Mouse (Mus musculus): ENCODE measurements at regions not wholly inside any gene's neighbourhood (a gene's known extent, or its start where the extent isn't known, plus 50 kb on each side); places are given as distances from the start of the nearest gene placed in this dataset.

GRCm38 (mm10) chr12:27283964-27284363, 58.4 kb downstream of the Sox11 start:
- Histone ChIP-seq H3K27ac (ENCODE audit: low read depth, low read length) (no peak overlapping the region), H3K36me3 (ENCODE audit: control insufficient read depth, insufficient read depth) (no peaks in the 10 kb centered on the region), H3K9me3 (ENCODE audit: control insufficient read depth) (no peaks in the 10 kb centered on the region), H3K4me1 (replicated peaks; ENCODE audit: control insufficient read depth, insufficient read depth, low read length) (no peaks in the 10 kb centered on the region), H3K27me3 (replicated peaks; ENCODE audit: control insufficient read depth, insufficient read depth, low read length) (no peaks in the 10 kb centered on the region), H3K4me2 (replicated peaks; ENCODE audit: low read depth) (no peak overlapping the region), H3K4me3 (ENCODE audit: low read depth, low read length) (no peak overlapping the region), H3K9ac (ENCODE audit: low read depth, low read length) (no peak overlapping the region)
- no peak for TF ChIP-seq CTCF (IDR thresholded peaks at IDR 0.05; ENCODE audit: low read depth)
- WGBS: 58% methylated on average over 6 of the region's 6 CpGs
- ATAC-seq: no peak

- Histone ChIP-seq H3K9ac (ENCODE audit: low read depth, low read length) (no peak overlapping the region), H3K4me1 (replicated peaks; ENCODE audit: control insufficient read depth, insufficient read depth, low read length) (no peaks in the 10 kb centered on the region), H3K27ac (ENCODE audit: low read depth, low read length) (no peak overlapping the region), H3K27me3 (replicated peaks; ENCODE audit: control insufficient read depth, insufficient read depth, low read length) (no peaks in the 10 kb centered on the region), H3K4me3 (ENCODE audit: low read depth, low read length) (no peak overlapping the region), H3K9me3 (ENCODE audit: control insufficient read depth) (no peaks in the 10 kb centered on the region), H3K36me3 (ENCODE audit: control insufficient read depth, insufficient read depth) (no peaks in the 10 kb centered on the region), H3K4me2 (replicated peaks; ENCODE audit: low read depth) (no peak overlapping the region)
- ATAC-seq: no peak
- no peak for TF ChIP-seq CTCF (IDR thresholded peaks at IDR 0.05; ENCODE audit: low read depth)
Measured at GRCm38 (mm10) chr12:27261965-27262364, 80.4 kb downstream of the Sox11 start.

GRCm38 (mm10) chr12:27254125-27254524, 88.2 kb downstream of the Sox11 start:
- no peak for TF ChIP-seq CTCF (IDR thresholded peaks at IDR 0.05; ENCODE audit: low read depth)

GRCm38 (mm10) chr12:27251521-27251920, 90.9 kb downstream of the Sox11 start:
- no peaks in the 10 kb centered on the region for H3K4me1 ChIP-seq (replicated peaks; ENCODE audit: control insufficient read depth, insufficient read depth, low read length)
- WGBS: 90% methylated on average over 5 of the region's 5 CpGs
- TF ChIP-seq CTCF (IDR thresholded peaks at IDR 0.05; ENCODE audit: low read depth): no peak
- no peaks in the 10 kb centered on the region for H3K36me3 ChIP-seq (ENCODE audit: control insufficient read depth, insufficient read depth)
- H3K9me3 ChIP-seq (ENCODE audit: control insufficient read depth): no peaks in the 10 kb centered on the region
- no peak overlapping the region for H3K9ac ChIP-seq (ENCODE audit: low read depth, low read length)
- no peak overlapping the region for H3K4me3 ChIP-seq (ENCODE audit: low read depth, low read length)
- no peak for ATAC-seq
- no peak overlapping the region for H3K27ac ChIP-seq (ENCODE audit: low read depth, low read length)
- H3K27me3 ChIP-seq (replicated peaks; ENCODE audit: control insufficient read depth, insufficient read depth, low read length): no peaks in the 10 kb centered on the region
- H3K4me2 ChIP-seq (replicated peaks; ENCODE audit: low read depth): no peak overlapping the region

More at GRCm38 (mm10) chr12:27254125-27254524, 88.2 kb downstream of the Sox11 start:
- H3K36me3 ChIP-seq (ENCODE audit: control insufficient read depth, insufficient read depth): no peaks in the 10 kb centered on the region
- no peaks in the 10 kb centered on the region for H3K4me1 ChIP-seq (replicated peaks; ENCODE audit: control insufficient read depth, insufficient read depth, low read length)
- no peak overlapping the region for H3K9ac ChIP-seq (ENCODE audit: low read depth, low read length)
- H3K4me2 ChIP-seq (replicated peaks; ENCODE audit: low read depth): no peak overlapping the region
- H3K9me3 ChIP-seq (ENCODE audit: control insufficient read depth): no peaks in the 10 kb centered on the region
- no peaks in the 10 kb centered on the region for H3K27me3 ChIP-seq (replicated peaks; ENCODE audit: control insufficient read depth, insufficient read depth, low read length)
- H3K4me3 ChIP-seq (ENCODE audit: low read depth, low read length): no peak overlapping the region
- WGBS: 49% methylated on average over 3 of the region's 3 CpGs
- H3K27ac ChIP-seq (ENCODE audit: low read depth, low read length): no peak overlapping the region
- no peak for ATAC-seq

GRCm38 (mm10) chr12:27248545-27248855, 93.9 kb downstream of the Sox11 start:
- Histone ChIP-seq H3K4me3 (ENCODE audit: low read depth, low read length) (no peak overlapping the region), H3K4me2 (replicated peaks; ENCODE audit: low read depth) (no peak overlapping the region), H3K27ac (ENCODE audit: low read depth, low read length) (no peak overlapping the region), H3K9me3 (ENCODE audit: control insufficient read depth) (no peaks in the 10 kb centered on the region), H3K9ac (ENCODE audit: low read depth, low read length) (no peak overlapping the region), H3K4me1 (replicated peaks; ENCODE audit: control insufficient read depth, insufficient read depth, low read length) (no peaks in the 10 kb centered on the region), H3K36me3 (ENCODE audit: control insufficient read depth, insufficient read depth) (no peaks in the 10 kb centered on the region), H3K27me3 (replicated peaks; ENCODE audit: control insufficient read depth, insufficient read depth, low read length) (no peaks in the 10 kb centered on the region)
- ATAC-seq: no peak
- TF ChIP-seq CTCF (IDR thresholded peaks at IDR 0.05; ENCODE audit: low read depth): no peak
- 88% methylated on average over 3 of the region's 3 CpGs for WGBS

GRCm38 (mm10) chr12:27247756-27248544, 94.4 kb downstream of the Sox11 start:
- WGBS: 66% methylated on average over 10 of the region's 10 CpGs
- Histone ChIP-seq H3K4me2 (replicated peaks; ENCODE audit: low read depth) (no peak overlapping the region), H3K27ac (ENCODE audit: low read depth, low read length) (no peak overlapping the region), H3K9ac (ENCODE audit: low read depth, low read length) (no peak overlapping the region), H3K4me3 (ENCODE audit: low read depth, low read length) (no peak overlapping the region), H3K27me3 (replicated peaks; ENCODE audit: control insufficient read depth, insufficient read depth, low read length) (no peaks in the 10 kb centered on the region), H3K9me3 (ENCODE audit: control insufficient read depth) (no peaks in the 10 kb centered on the region), H3K4me1 (replicated peaks; ENCODE audit: control insufficient read depth, insufficient read depth, low read length) (no peaks in the 10 kb centered on the region), H3K36me3 (ENCODE audit: control insufficient read depth, insufficient read depth) (no peaks in the 10 kb centered on the region)
- TF ChIP-seq CTCF (IDR thresholded peaks at IDR 0.05; ENCODE audit: low read depth): no peak
- ATAC-seq: no peak

Data from intestine, postnatal 0 days (tissue).